Mouse (Mus musculus) midbrain, embryonic 15.5 days (tissue): Measurements from ENCODE around the gene H2-M5. TPM values are rescaled to one million over a fixed set of nuclear protein-coding genes. Genes with fewer than 3 reads are reported as not detected.

Experiments used
- ATAC-seq: fragments of 200-750 bp; cut with Nextera tagmentation; replicated peaks from 2 replicates; pipeline ENCODE4 v1.8.0; 2017; ENCODE audit warnings: moderate TSS enrichment
- H3K27ac ChIP-seq: fragments of 300-500 bp; sonication (generic); 2 replicates; pipeline ENCODE4 v1.5.1; 2015; ENCODE audit warnings: mild to moderate bottlenecking, inconsistent platforms
- H3K27me3 ChIP-seq: fragments of 300-500 bp; sonication (generic); replicated peaks from 2 replicates; pipeline ENCODE4 v1.6.1; 2015; ENCODE audit warnings: inconsistent platforms
- H3K36me3 ChIP-seq: fragments of 300-500 bp; sonication (generic); replicated peaks from 2 replicates; pipeline ENCODE4 v1.6.1; 2015; ENCODE audit warnings: inconsistent platforms
- H3K4me1 ChIP-seq: fragments of 300-500 bp; sonication (generic); 2 replicates; pipeline ENCODE4 v1.6.1; 2015; ENCODE audit warnings: inconsistent platforms
- H3K4me2 ChIP-seq: fragments of 300-500 bp; sonication (generic); 2 replicates; pipeline ENCODE4 v1.6.1; 2015; ENCODE audit warnings: inconsistent platforms, mild to moderate bottlenecking, moderate library complexity
- H3K4me3 ChIP-seq: fragments of 300-500 bp; sonication (generic); 2 replicates; pipeline ENCODE4 v1.5.1; 2015; ENCODE audit warnings: mild to moderate bottlenecking, inconsistent platforms
- H3K9ac ChIP-seq: fragments of 300-500 bp; sonication (generic); 2 replicates; pipeline ENCODE4 v1.6.1; 2015; ENCODE audit warnings: mild to moderate bottlenecking, inconsistent platforms
- H3K9me3 ChIP-seq: fragments of 300-500 bp; sonication (generic); 2 replicates; pipeline ENCODE4 v1.6.1; 2016; ENCODE audit warnings: inconsistent platforms
- WGBS: fragments of 180-500 bp; shearing (Covaris S2); methylation state at CpG from one replicate; pipeline ENCODE4 v1.1.7; 2015; ENCODE audit warnings: mixed read lengths; 5-methylcytosine and 5-hydroxymethylcytosine counted together
- polyA plus RNA-seq: library from polyadenylated mRNA; unstranded; fragments of >200 nt; fragmentation: Nextera tagmentation; extraction: Ambion mirVana; gene quantifications from 2 replicates; pipeline ENCODE4 v1.2.1, GENCODE M21; 2015

The H2-M5 gene
- polyA plus RNA-seq, 1 experiment from 2014 or later, result 3.8 TPM

DNA sequence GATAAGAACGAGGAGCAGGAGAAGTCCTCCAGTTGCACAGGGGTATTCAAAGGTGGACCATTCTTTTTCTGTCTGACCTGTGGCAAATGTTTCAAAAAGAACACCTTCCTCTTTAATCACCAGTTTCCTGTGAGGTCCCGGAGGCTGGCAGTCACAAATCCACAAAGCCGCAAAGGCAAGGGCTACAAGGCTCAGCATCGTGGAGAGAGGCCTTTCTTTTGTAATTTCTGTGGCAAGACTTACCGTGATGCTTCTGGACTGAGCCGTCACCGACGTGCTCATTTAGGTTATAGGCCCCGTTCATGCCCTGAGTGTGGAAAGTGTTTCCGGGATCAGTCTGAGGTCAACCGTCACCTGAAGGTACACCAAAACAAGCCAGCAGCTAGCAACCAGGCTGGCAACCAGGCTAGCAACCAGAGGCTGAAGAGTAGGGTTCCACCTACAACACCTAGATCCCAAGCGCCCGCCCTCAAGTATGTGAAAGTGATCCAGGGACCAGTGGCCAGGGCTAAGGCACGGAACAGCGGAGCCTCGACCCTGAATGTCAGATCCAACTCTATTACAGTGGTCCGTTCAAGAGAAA is 20.2 kb upstream of the H2-M5 start:
- 94% methylated on average over 17 of the region's 17 CpGs for WGBS

GRCm38 (mm10) chr17:37008161-37008560 is 18.8 kb upstream of the H2-M5 start:
- peaks cover 47% of the 10 kb centered on the region for H3K36me3 ChIP-seq
- H3K27ac ChIP-seq, result no peak overlapping the region
- peaks cover 51% of the 10 kb centered on the region for H3K4me1 ChIP-seq
- no peak overlapping the region for H3K4me3 ChIP-seq
- no peaks in the 10 kb centered on the region for H3K27me3 ChIP-seq
- H3K9me3 ChIP-seq, result no peaks in the 10 kb centered on the region
- H3K9ac ChIP-seq, result no peak overlapping the region
- ATAC-seq, result no peak
- WGBS, result 93% methylated on average over 6 of the region's 6 CpGs
- H3K4me2 ChIP-seq, result no peak overlapping the region

More for the DNA sequence above, 20.2 kb upstream of the H2-M5 start:
- Histone ChIP-seq H3K9me3 (no peaks in the 10 kb centered on the region), H3K36me3 (peaks cover 47% of the 10 kb centered on the region), H3K27ac (no peak overlapping the region), H3K4me2 (no peak overlapping the region), H3K4me1 (peaks cover 40% of the 10 kb centered on the region), H3K27me3 (no peaks in the 10 kb centered on the region), H3K9ac (no peak overlapping the region), H3K4me3 (no peak overlapping the region)
- no peak for ATAC-seq

- Histone ChIP-seq H3K4me2 (peak overlapping the region; percentile 65), H3K9ac (peak overlapping the region; percentile 100), H3K36me3 (peaks cover 18% of the 10 kb centered on the region; the same call in 1 of the 2 replicates), H3K27me3 (no peaks in the 10 kb centered on the region), H3K27ac (peak overlapping the region; percentile 98), H3K9me3 (no peaks in the 10 kb centered on the region), H3K4me3 (peak overlapping the region; percentile 93), H3K4me1 (peaks cover 38% of the 10 kb centered on the region)
- 13% methylated on average over 4 of the region's 4 CpGs for WGBS
- peak; percentile 46 for ATAC-seq
Measured at GRCm38 (mm10) chr17:37003366-37003765, 14.0 kb upstream of the H2-M5 start.

DNA sequence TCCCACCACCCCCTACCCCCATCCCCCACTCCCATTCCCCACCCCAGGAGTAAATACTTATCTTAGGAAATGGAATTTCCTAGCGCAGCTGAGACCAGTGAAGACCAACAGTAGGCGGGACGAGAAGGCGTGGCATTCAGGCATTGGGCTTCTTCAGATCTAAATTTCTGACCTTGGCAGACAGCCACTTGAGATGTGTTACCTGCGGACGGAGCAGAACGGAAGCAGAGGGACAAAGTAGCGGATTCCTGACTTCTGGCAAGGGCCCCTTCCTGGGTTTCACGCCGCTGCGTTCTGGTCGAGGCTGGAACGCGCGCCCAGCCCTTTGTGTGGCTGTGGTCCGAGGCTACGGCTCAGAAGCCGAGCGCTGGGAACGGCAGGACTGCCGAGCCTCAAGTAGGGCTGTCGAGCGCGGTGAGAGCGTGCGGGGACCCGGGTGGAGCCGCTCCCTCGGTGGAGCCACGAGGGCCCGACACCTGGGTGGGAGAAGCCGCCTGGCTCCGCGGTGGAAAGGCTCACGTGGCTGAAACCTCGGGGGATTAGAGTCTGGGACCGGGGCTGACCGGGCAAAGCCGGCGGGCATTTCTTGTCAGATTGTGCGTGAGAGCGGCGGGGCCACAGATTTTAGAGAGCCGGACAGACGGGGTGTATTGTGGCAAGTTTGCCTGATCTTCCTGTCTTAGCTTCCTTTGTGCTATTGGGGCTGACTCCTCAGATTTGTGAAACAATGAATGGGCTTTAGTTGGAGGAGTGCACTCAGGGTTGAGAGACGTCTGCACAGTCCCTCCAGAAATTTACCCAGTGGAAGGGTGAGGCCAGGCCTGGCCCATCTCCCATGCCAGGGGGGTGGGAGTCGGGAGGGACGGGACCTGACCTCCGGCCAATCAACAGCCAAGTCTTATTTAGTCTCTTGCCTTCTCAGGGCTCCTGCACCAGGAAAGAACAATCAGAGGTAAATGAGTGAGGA is 13.3 kb upstream of the H2-M5 start:
- WGBS, result under 1% methylated on average over 49 of the region's 49 CpGs
- H3K9ac ChIP-seq, result peak overlapping the region; percentile 100
- H3K4me2 ChIP-seq, result peak overlapping the region; percentile 65
- peaks cover 11% of the 10 kb centered on the region; the same call in 1 of the 2 replicates for H3K36me3 ChIP-seq
- H3K27me3 ChIP-seq, result no peaks in the 10 kb centered on the region
- H3K27ac ChIP-seq, result peak overlapping the region; percentile 98
- H3K9me3 ChIP-seq, result no peaks in the 10 kb centered on the region
- peaks cover 32% of the 10 kb centered on the region for H3K4me1 ChIP-seq
- peak; percentile 90 for ATAC-seq
- H3K4me3 ChIP-seq, result peak overlapping the region; percentile 93

DNA sequence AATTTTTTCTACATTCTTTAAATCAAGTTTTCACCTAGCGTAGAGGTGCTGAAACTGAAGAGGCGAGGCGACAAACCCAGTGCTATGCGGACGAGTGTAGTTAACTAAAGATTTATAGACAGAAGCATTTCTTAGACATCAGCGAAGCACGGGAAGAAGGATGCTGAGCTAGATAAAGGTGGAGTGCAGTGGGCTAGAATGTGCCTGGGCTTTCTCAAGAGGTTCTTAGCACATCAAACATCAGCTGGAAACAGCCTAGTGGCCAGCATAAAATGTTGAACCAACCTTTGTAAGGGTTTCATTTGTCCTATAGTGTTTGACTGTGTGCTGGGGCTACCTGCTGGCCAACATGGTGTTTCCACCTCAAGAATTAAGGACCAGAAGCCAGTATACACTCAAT is 11.5 kb upstream of the H2-M5 start, which contains the start of gene Zfp57:
Zfp57 (plus strand) TSS at position 301 of the 400 bp plus-strand sequence.
- no peak for ATAC-seq
- 93% methylated on average over 7 of the region's 7 CpGs for WGBS
- peak within 1 kb of the TSS; percentile 93 for H3K4me3 ChIP-seq
- H3K27me3 ChIP-seq, result no peaks in the 10 kb centered on the region
- no peak within 1 kb of the TSS for H3K9ac ChIP-seq
- peaks cover 22% of the 10 kb centered on the region for H3K4me1 ChIP-seq
- peak within 1 kb of the TSS; percentile 65 for H3K4me2 ChIP-seq
- H3K36me3 ChIP-seq, result no peaks in the 10 kb centered on the region; the same call in 1 of the 2 replicates
- H3K9me3 ChIP-seq, result no peaks in the 10 kb centered on the region
- H3K27ac ChIP-seq, result peak within 1 kb of the TSS; percentile 98

- WGBS, result 81% methylated on average over 2 of the region's 2 CpGs
- ATAC-seq, result no peak
- H3K9me3 ChIP-seq, result no peaks in the 10 kb centered on the region
Measured at GRCm38 (mm10) chr17:36998477-36998876, 9.1 kb upstream of the H2-M5 start.

DNA sequence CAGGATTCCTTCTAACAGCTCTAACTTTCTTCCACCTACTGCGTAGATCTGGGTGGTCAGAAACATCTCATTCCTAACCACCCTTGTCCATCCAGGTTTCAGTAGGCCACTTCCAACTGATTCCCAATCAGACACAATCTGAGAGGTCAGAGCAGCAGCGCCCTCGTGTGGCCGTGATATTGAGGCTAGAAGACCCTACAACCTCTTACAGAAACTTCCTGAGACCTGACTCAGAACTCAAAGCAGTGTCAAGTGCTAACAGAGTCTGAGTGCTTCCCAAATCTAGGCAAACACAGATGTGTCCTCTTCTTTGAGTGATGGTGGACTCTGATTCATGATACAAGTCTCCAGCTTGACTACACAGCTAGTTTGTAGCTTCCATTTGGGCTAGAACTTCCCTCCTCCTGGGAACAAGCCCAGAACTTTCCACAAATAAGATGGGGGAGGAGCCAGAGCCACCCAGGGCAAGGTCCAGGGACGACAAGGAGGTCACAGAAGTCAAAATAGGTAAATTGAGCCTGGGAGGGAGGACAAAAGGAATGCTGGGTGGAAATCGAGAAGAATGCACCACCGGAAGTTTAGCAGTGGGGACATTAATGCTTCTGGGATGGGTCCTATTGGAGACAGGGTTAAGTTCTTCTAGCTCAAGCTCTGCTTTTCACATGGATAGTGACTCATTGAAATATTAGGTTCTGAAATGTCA is 7.8 kb upstream of the H2-M5 start:
- no peak overlapping the region for H3K9ac ChIP-seq
- no peak overlapping the region for H3K4me3 ChIP-seq
- no peaks in the 10 kb centered on the region for H3K9me3 ChIP-seq
- H3K36me3 ChIP-seq, result no peaks in the 10 kb centered on the region
- 0 out of 2 replicates have a peak, but pooled peaks cover 2% of the 10 kb centered on the region for H3K4me1 ChIP-seq
- H3K27me3 ChIP-seq, result no peaks in the 10 kb centered on the region
- WGBS, result 30% methylated on average over 7 of the region's 7 CpGs
- H3K4me2 ChIP-seq, result no peak overlapping the region
- ATAC-seq, result no peak
- no peak overlapping the region for H3K27ac ChIP-seq

More at GRCm38 (mm10) chr17:36998477-36998876, 9.1 kb upstream of the H2-M5 start:
- H3K36me3 ChIP-seq, result no peaks in the 10 kb centered on the region
- no peak overlapping the region for H3K9ac ChIP-seq
- H3K4me3 ChIP-seq, result no peak overlapping the region
- no peak overlapping the region for H3K27ac ChIP-seq
- 0 out of 2 replicates have a peak, but pooled peaks cover 2% of the 10 kb centered on the region for H3K4me1 ChIP-seq
- H3K4me2 ChIP-seq, result no peak overlapping the region
- no peaks in the 10 kb centered on the region for H3K27me3 ChIP-seq

GRCm38 (mm10) chr17:36995448-36995847 is 6.1 kb upstream of the H2-M5 start:
- H3K9ac ChIP-seq, result no peak overlapping the region
- H3K36me3 ChIP-seq, result no peaks in the 10 kb centered on the region
- H3K27ac ChIP-seq, result no peak overlapping the region
- H3K4me2 ChIP-seq, result no peak overlapping the region
- no peak overlapping the region for H3K4me3 ChIP-seq
- 44% methylated on average over 3 of the region's 3 CpGs for WGBS
- ATAC-seq, result no peak
- H3K9me3 ChIP-seq, result no peaks in the 10 kb centered on the region
- no peaks in the 10 kb centered on the region for H3K4me1 ChIP-seq
- no peaks in the 10 kb centered on the region for H3K27me3 ChIP-seq

GRCm38 (mm10) chr17:36994528-36994927 is 5.2 kb upstream of the H2-M5 start:
- no peaks in the 10 kb centered on the region for H3K9me3 ChIP-seq
- H3K36me3 ChIP-seq, result no peaks in the 10 kb centered on the region
- WGBS, result 84% methylated on average over 2 of the region's 2 CpGs
- no peaks in the 10 kb centered on the region for H3K4me1 ChIP-seq
- no peak overlapping the region for H3K27ac ChIP-seq
- H3K9ac ChIP-seq, result no peak overlapping the region
- no peak for ATAC-seq
- H3K27me3 ChIP-seq, result peaks cover 2% of the 10 kb centered on the region
- H3K4me3 ChIP-seq, result no peak overlapping the region
- no peak overlapping the region for H3K4me2 ChIP-seq

DNA sequence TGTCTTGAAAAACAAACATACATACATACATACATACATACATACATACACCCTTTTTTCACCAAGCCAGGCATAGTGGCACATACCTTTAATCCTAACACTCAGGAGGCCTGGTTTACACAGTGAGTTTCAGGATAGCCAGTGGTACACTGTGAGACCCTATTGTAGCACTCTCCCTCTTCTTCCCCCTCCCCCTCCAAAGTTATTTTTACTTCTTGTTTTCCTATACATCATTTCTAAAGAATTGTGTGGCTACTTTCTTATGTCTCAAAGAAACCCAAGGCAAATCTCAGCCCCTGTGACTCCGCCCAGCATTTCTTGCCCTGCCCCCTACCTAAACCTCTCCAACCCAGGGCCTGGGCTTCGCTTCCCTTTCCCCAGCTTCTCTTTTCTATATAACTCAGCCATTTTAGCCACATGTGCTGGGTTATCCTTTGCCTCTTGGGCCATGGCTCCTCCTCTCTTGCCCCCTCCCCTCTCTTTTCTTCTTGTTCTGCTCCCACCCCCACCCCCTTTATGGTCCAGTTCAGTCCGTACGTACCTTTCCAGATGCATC is 4.5 kb upstream of the H2-M5 start:
- Histone ChIP-seq H3K9me3 (no peaks in the 10 kb centered on the region), H3K27me3 (peaks cover 6% of the 10 kb centered on the region), H3K4me1 (no peaks in the 10 kb centered on the region), H3K36me3 (no peaks in the 10 kb centered on the region), H3K4me2 (no peak overlapping the region), H3K27ac (no peak overlapping the region), H3K9ac (no peak overlapping the region), H3K4me3 (no peak overlapping the region)
- no peak for ATAC-seq
- WGBS, result 88% methylated on average over 4 of the region's 4 CpGs

- Histone ChIP-seq H3K4me1 (no peaks in the 10 kb centered on the region), H3K27me3 (peaks cover 18% of the 10 kb centered on the region), H3K36me3 (no peaks in the 10 kb centered on the region), H3K4me3 (no peak overlapping the region), H3K27ac (no peak overlapping the region), H3K9ac (no peak overlapping the region), H3K9me3 (no peaks in the 10 kb centered on the region), H3K4me2 (no peak overlapping the region)
- no peak for ATAC-seq
- 79% methylated on average over 3 of the region's 3 CpGs for WGBS
Measured at GRCm38 (mm10) chr17:36992336-36993104, 3.2 kb upstream of the H2-M5 start.
